Mouse (Mus musculus) CH12.LX (cell line): ENCODE results near the gene Dctpp1. TPM values are rescaled to one million over a fixed set of nuclear protein-coding genes. Genes with fewer than 3 reads are reported as not detected.

Experiments used
- DNase-seq: peaks from one replicate; pipeline ENCODE4 v3.0.0-alpha.2; 2013; ENCODE audit errors: extremely low read depth
- H3K27ac ChIP-seq: 2 replicates; pipeline ENCODE4 v1.5.1; 2012; ENCODE audit warnings: low read depth, mild to moderate bottlenecking, control low read depth, moderate library complexity; ENCODE audit not compliant: insufficient read depth
- H3K27me3 ChIP-seq: replicated peaks from 2 replicates; pipeline ENCODE3; 2012; ENCODE audit warnings: inconsistent platforms
- H3K36me3 ChIP-seq, 2 experiments: replicated peaks in 1 of 2; 2 replicates each; pipeline versions ENCODE3 to v1.6.1; 2012; ENCODE audit warnings: inconsistent platforms in 1 of 2, low read length in 1 of 2, mild to moderate bottlenecking in 1 of 2, mixed read lengths in 1 of 2, moderate library complexity in 1 of 2; ENCODE audit not compliant: control insufficient read depth in 1 of 2, insufficient read depth in 1 of 2
- H3K4me1 ChIP-seq, 2 experiments: 2 replicates each; pipeline ENCODE4 v1.6.1; 2012; ENCODE audit warnings: inconsistent platforms in 1 of 2, moderate library complexity in 1 of 2; ENCODE audit not compliant: insufficient read depth in 2 of 2, control insufficient read depth in 1 of 2
- H3K4me2 ChIP-seq: 2 replicates; pipeline ENCODE4 v1.6.1; 2012; ENCODE audit warnings: low read depth, mild to moderate bottlenecking, control low read depth; ENCODE audit not compliant: poor library complexity, insufficient read depth, severe bottlenecking
- H3K4me3 ChIP-seq, 3 experiments: fragments of 150-350 bp in 1 of 3; sonication (generic) in 1 of 3; replicated peaks in 1 of 3; 2 replicates each; pipeline versions ENCODE3 to v1.5.1; 2011 to 2012; ENCODE audit warnings: low read depth in 2 of 3, low read length in 2 of 3, mild to moderate bottlenecking in 2 of 3, moderate library complexity in 2 of 3, control low read depth in 1 of 3, improper control_type of control experiment in 1 of 3, inconsistent platforms in 1 of 3, mixed read lengths in 1 of 3; ENCODE audit not compliant: poor library complexity in 1 of 3
- H3K79me2 ChIP-seq: replicated peaks from 2 replicates; pipeline ENCODE4 v1.6.1; 2012; ENCODE audit warnings: mild to moderate bottlenecking, moderate library complexity; ENCODE audit not compliant: control insufficient read depth, poor library complexity, insufficient read depth, severe bottlenecking; ENCODE audit errors: extremely low read depth
- H3K9ac ChIP-seq: 2 replicates; pipeline ENCODE4 v1.6.1; 2012; ENCODE audit warnings: low read depth, mild to moderate bottlenecking, control low read depth, moderate library complexity; ENCODE audit not compliant: insufficient read depth
- H3K9me3 ChIP-seq: replicated peaks from 2 replicates; pipeline ENCODE3; 2012; ENCODE audit warnings: low read length, inconsistent platforms, mixed read lengths
- BHLHE40 ChIP-seq: IDR thresholded peaks from 2 replicates; pipeline ENCODE4 v1.6.1; 2011; ENCODE audit warnings: mild to moderate bottlenecking, low read depth, low read length, improper control_type of control experiment
- CHD1 ChIP-seq: IDR thresholded peaks from 2 replicates; pipeline ENCODE4 v1.6.1; 2012; ENCODE audit warnings: low read depth, low read length, improper control_type of control experiment, inconsistent platforms
- CHD2 ChIP-seq: IDR thresholded peaks from 2 replicates; pipeline ENCODE4 v1.6.1; 2011; ENCODE audit warnings: low read length, improper control_type of control experiment
- CTCF ChIP-seq, 2 experiments: IDR thresholded peaks in 1 of 2; conservative IDR thresholded peaks in 1 of 2; 2 replicates each; pipeline ENCODE4 v1.5.1; 2011 to 2012; ENCODE audit warnings: low read depth in 2 of 2, low read length in 2 of 2, improper control_type of control experiment in 1 of 2, inconsistent platforms in 1 of 2, mild to moderate bottlenecking in 1 of 2, moderate library complexity in 1 of 2
- E2F4 ChIP-seq: IDR thresholded peaks from 2 replicates; pipeline ENCODE4 v1.6.1; 2011; ENCODE audit warnings: low read depth, low read length, improper control_type of control experiment; ENCODE audit not compliant: insufficient replicate concordance
- ELF1 ChIP-seq: IDR thresholded peaks from 2 replicates; pipeline ENCODE4 v1.6.1; 2014; ENCODE audit warnings: low read depth, mild to moderate bottlenecking, inconsistent platforms, low read length, improper control_type of control experiment
- EP300 ChIP-seq: IDR thresholded peaks from 2 replicates; pipeline ENCODE4 v1.6.1; 2011; ENCODE audit warnings: low read length, improper control_type of control experiment
- ETS1 ChIP-seq: conservative IDR thresholded peaks from 2 replicates; pipeline ENCODE4 v1.6.1; 2012; ENCODE audit warnings: low read depth, mild to moderate bottlenecking, inconsistent platforms, low read length, improper control_type of control experiment, moderate library complexity
- GABPA ChIP-seq: IDR thresholded peaks from 2 replicates; pipeline ENCODE4 v1.6.1; 2012; ENCODE audit warnings: low read depth, low read length, improper control_type of control experiment, inconsistent platforms; ENCODE audit not compliant: insufficient replicate concordance
- HCFC1 ChIP-seq: IDR thresholded peaks from 2 replicates; pipeline ENCODE4 v1.6.1; 2012; ENCODE audit warnings: low read depth, mild to moderate bottlenecking, inconsistent platforms, low read length, improper control_type of control experiment
- IRF4 ChIP-seq: IDR thresholded peaks from 2 replicates; pipeline ENCODE4 v1.6.1; 2014; ENCODE audit warnings: low read depth, mild to moderate bottlenecking, inconsistent platforms, low read length, improper control_type of control experiment
- JUN ChIP-seq: IDR thresholded peaks from 2 replicates; pipeline ENCODE4 v1.6.1; 2011; ENCODE audit warnings: low read depth, mild to moderate bottlenecking, low read length, improper control_type of control experiment, moderate library complexity; ENCODE audit not compliant: insufficient read depth
- JUND ChIP-seq: conservative IDR thresholded peaks from 2 replicates; pipeline ENCODE4 v1.6.1; 2011; ENCODE audit warnings: low read depth, low read length, improper control_type of control experiment
- KAT2A ChIP-seq: IDR thresholded peaks from 2 replicates; pipeline ENCODE4 v1.6.1; 2012; ENCODE audit warnings: low read length, improper control_type of control experiment, inconsistent platforms; ENCODE audit not compliant: insufficient replicate concordance
- MAFK ChIP-seq: IDR thresholded peaks from 2 replicates; pipeline ENCODE4 v1.6.1; 2011; ENCODE audit warnings: low read length, improper control_type of control experiment; ENCODE audit not compliant: insufficient replicate concordance
- MAX ChIP-seq: IDR thresholded peaks from 2 replicates; pipeline ENCODE4 v1.6.1; 2011; ENCODE audit warnings: low read length, improper control_type of control experiment
- MAZ ChIP-seq: IDR thresholded peaks from 2 replicates; pipeline ENCODE4 v1.6.1; 2012; ENCODE audit warnings: low read depth, mild to moderate bottlenecking, inconsistent platforms, low read length, improper control_type of control experiment, moderate library complexity
- MEF2A ChIP-seq: IDR thresholded peaks from 2 replicates; pipeline ENCODE4 v1.6.1; 2014; ENCODE audit warnings: low read depth, mild to moderate bottlenecking, inconsistent platforms, low read length, improper control_type of control experiment, borderline replicate concordance
- MXI1 ChIP-seq: IDR thresholded peaks from 2 replicates; pipeline ENCODE4 v1.6.1; 2011; ENCODE audit warnings: mild to moderate bottlenecking, low read depth, low read length, improper control_type of control experiment
- MYC ChIP-seq: IDR thresholded peaks from 2 replicates; pipeline ENCODE4 v1.6.1; 2011; ENCODE audit warnings: low read depth, mild to moderate bottlenecking, improper control_type of control experiment, low read length
- NELFE ChIP-seq: IDR thresholded peaks from 2 replicates; pipeline ENCODE4 v1.6.1; 2011; ENCODE audit warnings: low read depth, low read length, improper control_type of control experiment
- NRF1 ChIP-seq: IDR thresholded peaks from 2 replicates; pipeline ENCODE4 v1.6.1; 2014; ENCODE audit warnings: low read depth, mild to moderate bottlenecking, inconsistent platforms, low read length, improper control_type of control experiment, moderate library complexity
- PAX5 ChIP-seq: IDR thresholded peaks from 2 replicates; pipeline ENCODE4 v1.6.1; 2012; ENCODE audit warnings: low read length, inconsistent platforms, mixed read lengths
- POLR2A ChIP-seq: IDR thresholded peaks from 2 replicates; pipeline ENCODE4 v1.6.1; 2011; ENCODE audit warnings: low read depth, mild to moderate bottlenecking, improper control_type of control experiment, low read length
- POLR2AphosphoS2 ChIP-seq: IDR thresholded peaks from 2 replicates; pipeline ENCODE4 v1.6.1; 2011; ENCODE audit warnings: low read depth, low read length, improper control_type of control experiment
- RAD21 ChIP-seq: IDR thresholded peaks from 2 replicates; pipeline ENCODE4 v1.6.1; 2011; ENCODE audit warnings: low read depth, mild to moderate bottlenecking, low read length, improper control_type of control experiment, moderate library complexity
- RCOR1 ChIP-seq: conservative IDR thresholded peaks from 2 replicates; pipeline ENCODE4 v1.6.1; 2012; ENCODE audit warnings: low read depth, mild to moderate bottlenecking, inconsistent platforms, low read length, improper control_type of control experiment
- SIN3A ChIP-seq: IDR thresholded peaks from 2 replicates; pipeline ENCODE4 v1.6.1; 2012; ENCODE audit warnings: low read length, improper control_type of control experiment, inconsistent platforms
- SMC3 ChIP-seq: IDR thresholded peaks from 2 replicates; pipeline ENCODE4 v1.6.1; 2011; ENCODE audit warnings: low read depth, low read length, improper control_type of control experiment
- TBP ChIP-seq: conservative IDR thresholded peaks from 2 replicates; pipeline ENCODE4 v1.6.1; 2011; ENCODE audit warnings: low read depth, low read length, improper control_type of control experiment
- TCF12 ChIP-seq: IDR thresholded peaks from 2 replicates; pipeline ENCODE4 v1.6.1; 2014; ENCODE audit warnings: low read depth, mild to moderate bottlenecking, inconsistent platforms, low read length, improper control_type of control experiment
- UBTF ChIP-seq: IDR thresholded peaks from 2 replicates; pipeline ENCODE4 v1.6.1; 2012; ENCODE audit warnings: low read depth, mild to moderate bottlenecking, inconsistent platforms, low read length, improper control_type of control experiment, moderate library complexity
- USF1 ChIP-seq: IDR thresholded peaks from 2 replicates; pipeline ENCODE4 v1.6.1; 2014; ENCODE audit warnings: low read depth, mild to moderate bottlenecking, inconsistent platforms, low read length, improper control_type of control experiment
- USF2 ChIP-seq: conservative IDR thresholded peaks from 2 replicates; pipeline ENCODE4 v1.6.1; 2011; ENCODE audit warnings: low read depth, low read length, improper control_type of control experiment
- ZC3H11A ChIP-seq: IDR thresholded peaks from 2 replicates; pipeline ENCODE4 v1.6.1; 2012; ENCODE audit warnings: low read depth, mild to moderate bottlenecking, inconsistent platforms, low read length, improper control_type of control experiment
- ZKSCAN1 ChIP-seq: IDR thresholded peaks from 2 replicates; pipeline ENCODE4 v1.6.1; 2012; ENCODE audit warnings: low read depth, inconsistent platforms, low read length, improper control_type of control experiment, borderline replicate concordance
- ZMIZ1 ChIP-seq: IDR thresholded peaks from 2 replicates; pipeline ENCODE4 v1.6.1; 2012; ENCODE audit warnings: low read depth, mild to moderate bottlenecking, inconsistent platforms, low read length, improper control_type of control experiment
- ZNF384 ChIP-seq: IDR thresholded peaks from 2 replicates; pipeline ENCODE4 v1.6.1; 2012; ENCODE audit warnings: low read depth, low read length, improper control_type of control experiment, inconsistent platforms
- dilution Hi-C: fragments of 300-500 bp; cut with MboI; formaldehyde crosslinking; loops from 2 replicates; pipeline ENCODE4 v1.14.3; 2020; ENCODE audit warnings: low sequenced_read_pairs; ENCODE audit not compliant: extremely low pct_unique_long_range_greater_than_20kb, extremely low pct_ligation_motif_present
- in situ Hi-C: fragments of 300-500 bp; cut with MboI; formaldehyde crosslinking; loops from 3 replicates; pipeline ENCODE4 v1.14.3; 2019; ENCODE audit warnings: low sequenced_read_pairs, low pct_ligation_motif_present, low pct_unique_long_range_greater_than_20kb, mixed read lengths
- polyA plus RNA-seq: library from polyadenylated mRNA; unstranded; fragments of >175 nt; gene quantifications from 2 replicates; pipeline ENCODE4 v1.2.1, GENCODE M21; 2012; ENCODE audit warnings: low read depth; ENCODE audit not compliant: insufficient read length
- total RNA-seq, 2 experiments: library from RNA; depleted of rRNA; stranded (reverse); fragments of 300-350 nt in 1 of 2; fragments of >200 nt in 1 of 2; gene quantifications; 2 replicates each; pipeline ENCODE4 v1.2.3; 2012 to 2014

Gene Dctpp1
- total and polyA plus RNA-seq, 3 experiments: 197 to 296 (median 221) TPM

- H3K4me1 ChIP-seq: peaks cover 22 to 84% of the 10 kb centered on the region in 2 experiments
These were observed 28.8 kb upstream of the Dctpp1 start for GRCm38 (mm10) chr7:127289306-127289705.

GRCm38 (mm10) chr7:127287940-127288339, 27.4 kb upstream of the Dctpp1 start:
- H3K79me2 ChIP-seq: no peaks in the 10 kb centered on the region
- H3K4me1 ChIP-seq: peaks cover 22 to 76% of the 10 kb centered on the region in 2 experiments
- peaks cover 0 to 8% of the 10 kb centered on the region in 2 experiments for H3K36me3 ChIP-seq
- no peak overlapping the region for H3K4me3 ChIP-seq
- H3K9me3 ChIP-seq: no peaks in the 10 kb centered on the region
- peak; percentile 81 for DNase-seq
- peak overlapping the region; percentile 57 for H3K4me2 ChIP-seq
- in situ Hi-C loops (no loop called here), dilution Hi-C loops (no loop called here)
- H3K9ac ChIP-seq: peak overlapping the region; percentile 49; the same call in 1 of the 2 replicates
- H3K27me3 ChIP-seq: no peaks in the 10 kb centered on the region
- H3K27ac ChIP-seq: peak overlapping the region; percentile 97
- no peak for TF ChIP-seq ZKSCAN1
- TF ChIP-seq MYC: peak; percentile 72; the same call in 1 of the 2 replicates
- 0 out of 2 replicates have a peak, but pooled peaks have one; percentile 52 for TF ChIP-seq MAFK
- TF ChIP-seq MAZ: peak; percentile 83; the same call in 1 of the 2 replicates
- TF ChIP-seq TCF12: peak; percentile 77; the same call in 1 of the 2 replicates
- peak; percentile 86 for TF ChIP-seq SIN3A
- TF ChIP-seq MEF2A: peak; percentile 81
- peak; percentile 11; the same call in 1 of the 2 replicates for TF ChIP-seq HCFC1
- no peak for TF ChIP-seq NELFE
- no peak for TF ChIP-seq ZNF384
- TF ChIP-seq E2F4: no peak
- TF ChIP-seq JUND: peak; percentile 96
- TF ChIP-seq EP300: peak; percentile 88
- TF ChIP-seq ZC3H11A: no peak
- no peak for TF ChIP-seq PAX5
- TF ChIP-seq USF1: no peak

More at GRCm38 (mm10) chr7:127289306-127289705, 28.8 kb upstream of the Dctpp1 start:
- peak overlapping the region; percentile 72 for H3K4me2 ChIP-seq
- 0 out of 2 replicates have a peak, but pooled peaks cover under 1% of the 10 kb centered on the region for H3K79me2 ChIP-seq
- peaks cover 0 to 8% of the 10 kb centered on the region in 2 experiments for H3K36me3 ChIP-seq
- TF ChIP-seq IRF4 (peak; percentile 87), ZNF384 (peak; percentile 35; the same call in 1 of the 2 replicates), SIN3A (peak; percentile 72), E2F4 (no peak), RAD21 (no peak; the same call in 1 of the 2 replicates), MAZ (peak; percentile 15; the same call in 1 of the 2 replicates), USF1 (no peak), CTCF (conservative IDR thresholded peaks at IDR 0.05 in 1 of 2, IDR thresholded peaks at IDR 0.05 in 1 of 2; ENCODE audit: low read depth in 2 of 2, low read length in 2 of 2) (no peak), UBTF (no peak), BHLHE40 (peak; percentile 60), ZKSCAN1 (no peak), GABPA (no peak), TBP (peak; percentile 67), NELFE (0 out of 2 replicates have a peak, but pooled peaks have one; percentile 26), EP300 (peak; percentile 92), POLR2A (no peak), USF2 (no peak), MAX (peak; percentile 79), RCOR1 (no peak; the same call in 1 of the 2 replicates), HCFC1 (no peak), MEF2A (peak; percentile 75), CHD2 (peak; percentile 63; the same call in 1 of the 2 replicates), MXI1 (peak; percentile 65), ZMIZ1 (0 out of 2 replicates have a peak, but pooled peaks have one; percentile 19), SMC3 (no peak), ETS1 (peak; percentile 83), MAFK (0 out of 2 replicates have a peak, but pooled peaks have one; percentile 64), NRF1 (no peak), ELF1 (peak; percentile 48; the same call in 1 of the 2 replicates), POLR2AphosphoS2 (no peak), JUN (0 out of 2 replicates have a peak, but pooled peaks have one; percentile 15), ZC3H11A (no peak), MYC (peak; percentile 77), PAX5 (no peak), JUND (peak; percentile 64; the same call in 1 of the 2 replicates), KAT2A (0 out of 2 replicates have a peak, but pooled peaks have one; percentile 40), CHD1 (no peak; the same call in 1 of the 2 replicates), TCF12 (peak; percentile 80)
- dilution Hi-C loops: no loop called here
- H3K9me3 ChIP-seq: no peaks in the 10 kb centered on the region
- peak overlapping the region; percentile 64 for H3K9ac ChIP-seq
- peak overlapping the region; percentile 99 for H3K27ac ChIP-seq
- peak; percentile 83 for DNase-seq
- in situ Hi-C loops: no loop called here
- no peaks in the 10 kb centered on the region for H3K27me3 ChIP-seq
- peak overlapping the region in 2 of 3 experiments; percentile 1 to 29 for H3K4me3 ChIP-seq
